Mouse (Mus musculus) mammary gland, adult 2 months (tissue): ENCODE results near the gene Tktl1. TPM values are rescaled to one million over a fixed set of nuclear protein-coding genes. Genes with fewer than 3 reads are reported as not detected.

Experiments
- polyA plus RNA-seq: library from polyadenylated mRNA; depleted of rRNA; stranded (reverse); fragments of >200 nt; gene quantifications from 2 replicates; pipeline ENCODE4 v1.2.3, GENCODE M21; 2012; ENCODE audit warnings: low replicate concordance; rRNA removed

Gene Tktl1
- polyA plus RNA-seq = 0.19 TPM in 1 of 2 replicates, not detected in the other

DNA sequence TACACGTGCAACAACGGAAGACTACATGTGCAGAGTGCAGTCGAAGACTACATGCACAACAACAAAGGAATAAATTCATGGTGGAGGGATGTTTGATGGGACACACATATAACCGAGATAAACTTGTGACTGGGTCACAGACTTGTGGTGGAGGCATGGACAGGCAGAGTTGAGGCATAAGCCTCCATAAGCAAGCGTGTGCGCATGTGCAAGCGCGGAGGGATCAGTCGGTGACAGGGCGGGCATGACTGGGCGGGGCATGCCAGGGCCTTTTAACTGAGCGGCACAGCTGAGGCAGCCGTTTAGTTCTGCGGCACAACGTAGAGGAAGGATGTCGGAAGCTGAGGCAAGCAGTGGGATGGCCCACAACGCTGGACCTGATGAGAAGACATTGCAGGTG, at the start of gene Tktl1:
TSS of gene Tktl1 (plus strand) at position 301 of the 400 bp plus-strand sequence.

DNA sequence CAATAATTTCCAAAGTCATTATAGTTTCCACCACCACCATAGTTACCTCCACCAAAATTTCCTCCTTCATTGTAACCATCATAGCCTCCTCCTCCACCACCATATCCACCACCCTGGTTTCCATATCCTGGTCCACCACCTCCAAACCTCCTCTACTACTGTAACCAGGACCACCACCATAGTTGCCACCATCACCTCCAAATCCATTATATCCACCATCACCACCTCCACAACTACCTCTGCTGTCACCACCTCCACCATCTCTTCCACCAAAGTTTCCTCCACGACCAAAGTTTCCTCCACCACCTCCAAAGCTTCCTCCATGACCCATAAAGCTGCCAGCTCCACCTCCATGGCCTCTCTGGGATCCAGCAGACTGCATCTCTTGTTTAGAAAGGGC, 41.8 kb upstream of the Tktl1 start, which contains the start of gene Mecp2:
TSS of gene Mecp2 (minus strand) at position 101 of the 400 bp plus-strand sequence.

DNA sequence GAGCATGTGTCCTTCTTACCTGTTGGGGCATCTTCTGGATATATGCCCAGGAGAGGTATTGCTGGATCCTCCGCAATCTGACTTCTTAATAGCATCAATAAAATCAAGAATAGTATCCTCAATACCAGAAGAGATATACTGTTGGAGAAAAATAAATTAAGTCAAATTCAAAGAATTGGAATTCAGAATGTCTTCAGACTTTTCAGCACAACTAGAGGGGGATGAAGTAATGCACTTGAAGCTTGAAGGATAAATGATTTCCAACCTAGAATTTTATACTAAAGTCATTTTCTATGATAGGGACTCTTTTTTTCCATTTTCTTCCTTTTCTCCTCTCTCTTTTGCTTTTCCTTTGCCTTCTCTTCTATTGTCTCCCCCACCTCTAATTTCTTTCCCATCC, 9.3 kb upstream of the Tktl1 start, which contains the start of gene Tex28:
TSS of gene Tex28 (minus strand) at position 101 of the 400 bp plus-strand sequence.

DNA sequence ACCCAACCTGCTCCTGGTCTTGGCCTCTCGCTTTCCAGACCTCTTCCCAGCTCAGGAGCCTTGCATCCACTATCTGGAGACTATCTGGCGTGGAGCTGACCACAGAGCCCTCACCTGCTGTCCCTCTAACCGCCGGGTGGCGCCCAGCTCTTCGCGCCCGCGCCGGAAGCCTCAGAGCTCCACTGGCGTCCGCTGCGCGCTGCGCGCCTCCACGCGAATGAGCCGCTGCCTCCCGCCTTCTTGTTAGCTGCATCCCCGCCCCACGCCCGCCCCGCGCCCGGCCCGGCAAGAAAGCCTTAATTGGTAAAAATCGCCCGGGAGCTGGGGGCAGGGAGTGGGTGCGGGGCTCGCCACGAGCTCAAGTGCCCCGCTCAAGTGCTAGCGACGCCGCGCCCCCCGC, 72.6 kb downstream of the Tktl1 start, which contains the start of gene Flna:
TSS of gene Flna (minus strand) at position 206 of the 400 bp plus-strand sequence.

DNA sequence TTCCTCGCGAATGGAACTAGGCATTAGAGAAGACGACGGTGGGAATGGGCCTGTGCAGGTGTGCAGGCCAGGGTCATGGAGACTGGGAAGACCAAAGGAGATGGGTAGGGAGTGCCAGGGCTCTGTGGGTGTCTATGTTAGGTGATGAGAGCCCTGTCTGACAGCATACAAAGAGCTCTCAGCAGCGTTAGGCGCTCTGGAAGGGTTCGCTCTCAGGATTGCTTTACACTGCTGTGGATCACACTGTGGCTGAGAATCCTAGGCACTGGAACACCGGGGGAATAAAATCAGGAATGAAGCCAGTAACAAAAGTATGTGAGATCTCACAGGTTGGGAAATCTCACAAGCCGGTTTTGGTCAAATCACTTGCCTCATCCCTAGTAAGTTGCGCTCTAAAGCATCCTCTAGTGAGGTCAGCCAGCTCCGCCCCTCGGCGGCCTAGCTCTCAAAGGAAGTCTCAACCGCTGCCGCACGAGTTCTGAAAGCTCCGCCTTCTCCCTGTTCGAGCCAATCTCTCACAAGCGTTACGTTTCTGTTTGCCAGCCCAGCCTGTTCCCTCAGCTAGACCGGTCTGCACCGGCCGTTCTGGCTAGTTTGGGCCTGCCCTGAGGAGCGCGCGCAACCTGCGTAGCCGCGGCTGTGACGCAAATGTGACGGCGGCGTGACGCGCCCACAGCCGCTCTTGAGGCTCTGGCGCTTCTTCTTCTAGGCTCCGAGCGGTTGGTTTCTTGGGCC, 77.3 kb downstream of the Tktl1 start, which contains the start of gene Emd:
TSS of gene Emd (plus strand) at position 535 of the 735 bp plus-strand sequence.

Other genes starting within 250 kb of the Tktl1 start
- 14.0 and 16.6 TPM in 2 replicates for gene Renbp, start 246.4 kb upstream of the Tktl1 start, polyA plus RNA-seq
- gene Hcfc1, start 210.9 kb upstream of the Tktl1 start, polyA plus RNA-seq = 29.8 and 73.5 TPM in 2 replicates
- gene Irak1, start 153.3 kb upstream of the Tktl1 start, polyA plus RNA-seq = 228 and 351 TPM in 2 replicates
- gene Opn1mw, start 49.8 kb upstream of the Tktl1 start, polyA plus RNA-seq = 2.1 TPM in 1 of 2 replicates, not detected in the other
- 6.0 and 8.2 TPM in 2 replicates for gene Mecp2, start 41.9 kb upstream of the Tktl1 start, polyA plus RNA-seq
- not detected in 2 replicates for gene Tex28, start 9.4 kb upstream of the Tktl1 start, polyA plus RNA-seq
- gene Flna, start 72.6 kb downstream of the Tktl1 start, polyA plus RNA-seq = 435 and 465 TPM in 2 replicates
- 54.0 and 73.1 TPM in 2 replicates for gene Emd, start 77.4 kb downstream of the Tktl1 start, polyA plus RNA-seq
- gene Rpl10, start 93.6 kb downstream of the Tktl1 start, polyA plus RNA-seq = 1,218 and 1,546 TPM in 2 replicates
- gene Taz, start 104.7 kb downstream of the Tktl1 start, polyA plus RNA-seq = 128 and 141 TPM in 2 replicates
- 19.4 and 84.6 TPM in 2 replicates for gene Dnase1l1, start 105.1 kb downstream of the Tktl1 start, polyA plus RNA-seq
- gene Atp6ap1, start 119.8 kb downstream of the Tktl1 start, polyA plus RNA-seq = 366 and 441 TPM in 2 replicates
- 190 and 385 TPM in 2 replicates for gene Gdi1, start 127.7 kb downstream of the Tktl1 start, polyA plus RNA-seq
- 10.4 and 13.7 TPM in 2 replicates for gene Fam50a, start 135.8 kb downstream of the Tktl1 start, polyA plus RNA-seq
- 35.3 and 37.3 TPM in 2 replicates for gene Plxna3, start 151.8 kb downstream of the Tktl1 start, polyA plus RNA-seq
- gene Lage3, start 176.4 kb downstream of the Tktl1 start, polyA plus RNA-seq = 35.5 and 59.7 TPM in 2 replicates
- gene Ubl4a, start 196.0 kb downstream of the Tktl1 start, polyA plus RNA-seq = 31.4 and 52.5 TPM in 2 replicates
- gene Slc10a3, start 196.1 kb downstream of the Tktl1 start, polyA plus RNA-seq = 20.2 and 38.4 TPM in 2 replicates
- gene Fam3a, start 216.0 kb downstream of the Tktl1 start, polyA plus RNA-seq = 43.6 and 48.4 TPM in 2 replicates
- 11.1 and 19.5 TPM in 2 replicates for gene Ikbkg, start 216.0 kb downstream of the Tktl1 start, polyA plus RNA-seq